Mouse (Mus musculus) liver, adult (tissue): ENCODE data around the gene Map3k5.

Experiments
- GATA4 ChIP-seq: IDR thresholded peaks from 2 replicates; pipeline ENCODE4 v1.6.1; 2014; ENCODE audit warnings: mild to moderate bottlenecking, low read length; ENCODE audit not compliant: insufficient replicate concordance

The Map3k5 gene

DNA sequence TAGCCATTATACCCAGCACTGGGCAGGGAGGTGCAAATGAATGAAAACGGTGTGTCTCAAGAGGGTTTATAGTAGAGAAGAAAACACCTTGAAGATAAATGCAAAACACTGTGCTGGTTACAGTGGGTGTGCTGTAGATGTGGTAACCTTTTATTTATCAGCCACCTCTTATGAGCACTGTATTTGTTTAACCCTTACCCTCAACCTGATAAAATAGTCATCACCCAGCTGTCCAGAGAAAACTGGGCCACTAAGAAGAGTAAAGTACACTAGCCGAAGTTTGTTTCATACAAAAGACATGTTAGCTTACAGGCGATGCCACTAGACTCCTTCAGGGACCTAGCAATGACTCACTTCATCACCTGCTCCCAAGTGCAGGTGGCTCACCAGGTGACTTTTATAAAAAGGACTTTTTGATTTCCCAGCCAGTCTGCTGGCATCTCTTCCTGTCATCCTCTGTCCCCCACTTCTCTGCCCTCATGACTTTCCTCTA is 235.0 kb downstream of the Map3k5 start:
- no peak for TF ChIP-seq GATA4

DNA sequence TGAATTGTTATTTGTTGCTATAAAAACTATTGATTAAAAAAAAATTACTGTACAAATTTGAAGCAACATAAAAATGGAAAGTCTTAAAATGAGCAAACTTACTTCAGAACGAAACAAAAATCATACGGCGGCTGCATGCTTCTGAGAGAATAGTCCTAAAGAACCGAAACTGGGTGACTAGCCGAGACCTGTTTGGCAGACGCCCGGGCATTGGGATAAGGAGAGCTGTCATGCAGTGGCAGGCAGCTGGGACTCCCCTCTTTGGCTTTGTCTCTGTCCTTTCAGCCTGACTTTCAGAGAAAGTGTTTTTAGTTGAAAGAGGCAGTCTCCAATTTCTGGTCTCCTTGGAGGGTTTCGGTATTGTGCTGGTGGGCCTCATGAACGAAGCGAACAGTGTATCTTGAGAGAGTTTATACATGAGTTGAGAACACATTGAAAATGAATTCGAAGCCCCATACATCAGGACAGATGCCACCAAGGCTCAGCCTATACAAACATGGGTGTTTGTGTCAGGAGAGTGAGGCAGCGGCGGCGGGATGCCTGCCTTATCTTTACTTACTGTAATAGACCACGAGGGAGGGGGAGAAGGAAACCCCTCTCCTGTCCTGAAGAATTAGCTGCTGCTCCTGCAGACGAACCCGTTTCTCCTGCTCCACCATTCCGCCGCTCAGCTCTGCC is 235.8 kb downstream of the Map3k5 start:
- no peak for TF ChIP-seq GATA4

DNA sequence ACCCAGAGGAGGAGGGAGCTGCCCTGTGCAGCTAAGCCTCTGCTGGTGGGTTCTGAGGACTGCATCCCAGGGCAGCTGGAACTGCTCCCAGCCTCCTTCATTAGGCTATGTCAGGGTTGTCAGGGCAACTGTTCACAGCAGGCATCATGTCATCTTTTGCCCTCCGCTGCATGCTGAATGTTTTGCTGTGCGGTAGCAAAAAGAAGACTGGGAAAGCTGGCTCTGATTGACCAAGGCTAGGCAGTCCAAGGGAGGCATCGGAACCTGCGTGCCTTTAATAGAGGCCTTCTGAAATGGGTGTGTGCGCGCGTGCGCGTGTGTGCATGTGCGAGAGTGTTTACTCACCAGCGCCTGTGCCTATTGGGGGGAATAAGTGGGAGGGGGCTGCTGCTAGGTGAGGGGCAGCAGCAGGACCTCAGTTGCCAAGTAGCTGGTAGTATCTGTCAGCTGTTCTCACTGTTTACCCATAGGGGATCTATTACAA is 236.4 kb downstream of the Map3k5 start:
- no peak for TF ChIP-seq GATA4

DNA sequence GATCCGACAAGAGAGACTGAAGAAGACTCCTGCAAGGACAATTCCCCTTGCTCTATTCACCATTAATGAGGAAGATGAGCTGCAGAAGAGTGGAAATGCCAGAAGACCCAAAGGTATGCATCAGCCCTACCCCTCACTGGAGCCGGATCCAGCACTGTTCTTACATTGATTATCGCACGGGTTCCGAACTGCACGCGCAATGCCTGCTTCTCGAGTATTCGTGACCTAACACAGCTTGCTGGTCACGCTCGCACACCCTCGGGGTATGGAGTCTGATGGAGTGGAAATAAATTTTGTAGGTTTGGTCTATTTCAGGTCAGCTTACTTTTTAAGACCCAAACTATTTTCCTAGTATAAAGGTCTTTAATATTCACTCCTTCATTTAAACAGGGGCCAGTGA is 236.9 kb downstream of the Map3k5 start:
- TF ChIP-seq GATA4, result no peak

DNA sequence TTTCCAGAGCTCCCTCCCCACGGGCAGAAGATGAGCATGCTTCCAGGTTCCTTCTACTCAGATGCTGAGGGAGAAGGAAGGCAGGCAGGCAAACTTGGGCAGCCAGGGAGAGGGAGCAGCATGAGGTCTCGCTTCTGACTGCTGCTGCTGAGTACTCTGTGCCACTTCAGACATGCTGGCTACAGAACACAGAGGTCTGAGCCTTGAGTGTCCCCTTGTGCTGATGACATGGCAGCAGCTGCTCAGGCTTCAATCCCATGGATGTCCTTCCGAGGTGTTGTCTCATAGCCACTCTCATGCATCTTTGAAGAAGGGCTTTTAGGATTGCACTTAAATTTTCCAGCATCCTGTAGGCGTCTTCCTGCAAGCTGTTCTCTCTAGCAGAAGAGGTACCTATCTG is 237.5 kb downstream of the Map3k5 start:
- TF ChIP-seq GATA4, result no peak

DNA sequence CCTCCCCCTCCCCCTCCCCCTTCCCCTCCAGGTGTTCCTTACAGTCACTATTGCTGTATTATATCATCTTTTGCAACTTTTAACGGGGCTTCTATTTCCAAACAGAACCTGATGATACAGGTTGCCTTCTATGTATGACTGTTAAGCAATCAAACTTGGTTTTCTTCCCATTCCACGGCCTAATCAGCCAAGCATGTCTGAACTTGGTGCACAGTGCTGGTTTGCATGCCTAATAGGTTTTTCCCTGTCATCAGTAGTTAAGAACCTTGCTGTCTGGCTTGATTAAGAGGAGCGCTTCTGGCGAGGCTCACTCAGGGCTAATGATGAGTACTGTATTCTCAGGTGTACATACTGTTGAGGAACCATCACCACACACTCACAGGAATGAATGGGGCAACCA is 239.5 kb downstream of the Map3k5 start:
- TF ChIP-seq GATA4, result peak; percentile 24; the same call in 1 of the 2 replicates

DNA sequence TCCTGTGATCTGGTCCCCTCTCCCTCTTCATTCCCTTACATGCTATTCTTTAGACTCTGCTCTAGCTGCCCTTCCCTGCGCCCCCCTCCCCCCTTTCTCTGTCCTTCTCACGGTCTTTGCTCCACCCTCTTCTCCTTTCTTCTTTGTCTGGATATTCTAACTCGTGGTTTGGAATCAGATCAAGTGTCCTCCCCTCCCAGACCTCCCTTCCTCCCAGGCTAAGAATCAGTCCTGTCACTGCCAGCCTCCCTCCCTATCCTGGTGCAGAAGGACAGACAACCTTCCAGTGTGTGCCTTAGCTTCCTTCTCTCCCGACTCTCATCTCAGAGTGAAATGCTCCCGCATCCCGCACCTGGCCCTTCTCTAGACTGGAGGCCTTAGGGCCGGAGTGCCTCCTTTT is 241.8 kb downstream of the Map3k5 start:
- TF ChIP-seq GATA4, result no peak

DNA sequence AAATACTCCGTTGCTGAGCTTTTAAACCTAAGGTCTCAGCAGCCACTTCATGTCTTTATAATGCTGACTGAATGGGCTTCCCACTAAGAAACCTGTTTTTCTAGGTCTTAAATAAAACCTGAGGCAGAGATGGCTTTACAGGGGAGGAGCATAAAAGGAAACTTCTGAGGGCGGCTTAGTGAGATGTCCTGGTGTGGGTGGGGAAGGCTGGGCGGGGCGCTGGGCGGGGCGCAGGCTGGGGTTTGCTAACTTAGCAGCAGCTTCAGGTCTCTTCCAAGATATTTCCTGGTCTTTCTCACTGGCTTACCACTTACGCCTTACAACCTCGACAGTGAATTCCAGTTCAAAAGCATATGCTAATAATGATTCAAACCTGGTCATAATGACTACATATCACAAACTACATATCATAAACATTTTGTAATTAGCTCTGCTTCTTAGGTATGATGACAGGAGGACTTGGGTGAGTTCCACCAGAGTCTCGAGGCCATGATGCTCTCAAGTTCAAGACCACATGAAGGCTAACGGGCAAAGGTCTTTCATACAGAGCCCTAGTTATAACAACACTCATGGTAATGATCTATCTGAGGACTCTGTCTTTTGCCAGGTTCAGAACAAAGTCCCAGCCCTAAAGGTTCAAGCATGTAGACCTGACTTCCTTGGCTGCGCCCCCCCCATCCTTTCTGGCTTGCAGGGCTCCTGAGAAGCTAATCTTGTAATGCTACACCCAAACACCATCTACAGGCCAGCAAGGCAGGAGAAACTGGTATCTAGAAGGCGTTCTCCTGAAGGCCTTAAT is 244.7 kb downstream of the Map3k5 start:
- TF ChIP-seq GATA4, result no peak

DNA sequence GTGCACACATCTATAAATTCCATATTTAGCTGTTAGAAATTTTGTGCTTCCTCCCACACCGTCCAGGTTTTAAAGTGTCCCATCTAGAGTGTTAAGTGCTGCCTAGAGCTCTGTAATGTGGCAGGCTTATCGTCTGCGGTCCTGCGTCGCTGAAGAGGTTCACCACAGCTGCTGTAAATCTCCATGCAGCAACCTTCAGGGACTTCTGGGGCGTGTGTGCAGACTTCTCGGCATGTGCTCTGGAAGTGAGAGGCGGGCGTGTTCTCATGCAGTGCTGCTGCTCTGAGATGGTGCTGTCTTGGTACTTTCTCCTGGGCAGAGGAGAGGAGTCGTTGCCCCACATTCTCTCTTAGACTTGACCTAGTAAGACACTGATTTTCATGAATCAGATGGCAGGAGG is 246.9 kb downstream of the Map3k5 start:
- no peak for TF ChIP-seq GATA4

DNA sequence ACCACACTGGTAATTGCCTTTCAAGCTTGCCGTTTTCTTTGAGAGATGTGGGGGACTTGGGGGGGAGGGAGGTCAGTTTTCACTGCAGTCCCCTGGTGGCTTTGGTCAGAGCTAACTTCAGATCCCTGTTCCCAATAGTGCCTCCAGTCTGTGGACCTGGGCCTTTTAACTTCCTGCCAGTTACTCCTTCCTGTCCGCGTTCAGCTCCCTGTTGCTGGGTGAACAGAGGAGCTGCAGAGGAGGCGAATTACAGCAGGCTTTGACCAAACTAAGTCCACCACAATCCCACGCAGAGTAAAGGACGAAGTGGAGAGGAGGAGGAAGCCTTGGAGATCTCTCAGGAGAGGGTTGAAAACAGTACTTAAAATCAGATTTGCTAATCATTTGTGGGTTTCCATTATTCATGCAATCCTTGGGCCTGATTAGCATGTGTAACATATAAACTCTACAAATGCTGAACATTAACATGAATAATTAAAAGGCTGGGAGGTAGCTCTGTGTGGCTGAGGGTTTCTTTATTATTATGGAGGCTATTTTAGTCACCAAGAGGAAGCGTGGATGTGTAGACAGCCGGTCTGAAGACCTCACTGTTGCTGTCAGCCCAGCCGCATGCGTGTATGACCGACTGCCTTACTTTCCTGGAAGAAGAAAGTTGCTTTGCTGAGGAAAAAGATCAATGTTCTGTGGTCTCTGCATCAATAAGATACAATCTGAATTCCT is 247.6 kb downstream of the Map3k5 start:
- no peak for TF ChIP-seq GATA4

DNA sequence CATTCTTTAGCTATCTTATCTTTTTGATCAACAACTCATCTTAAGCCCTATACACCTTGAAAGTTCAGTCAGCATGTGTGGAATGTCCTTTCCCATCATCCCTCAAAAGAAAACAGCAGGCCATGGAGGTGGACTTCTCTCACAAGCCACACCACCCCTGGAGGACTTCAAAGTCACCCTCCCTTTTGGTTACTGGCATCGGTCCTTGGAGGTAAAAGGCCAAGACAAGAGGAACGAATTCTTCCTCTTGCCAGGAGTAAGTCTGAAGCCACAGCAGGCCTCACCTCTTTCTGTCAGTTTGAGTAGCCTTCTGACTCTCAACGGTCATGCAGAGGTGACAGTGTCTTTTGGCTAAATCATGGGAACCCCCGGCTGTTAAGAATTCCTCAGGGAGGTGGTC is 250.1 kb downstream of the Map3k5 start:
- no peak for TF ChIP-seq GATA4

DNA sequence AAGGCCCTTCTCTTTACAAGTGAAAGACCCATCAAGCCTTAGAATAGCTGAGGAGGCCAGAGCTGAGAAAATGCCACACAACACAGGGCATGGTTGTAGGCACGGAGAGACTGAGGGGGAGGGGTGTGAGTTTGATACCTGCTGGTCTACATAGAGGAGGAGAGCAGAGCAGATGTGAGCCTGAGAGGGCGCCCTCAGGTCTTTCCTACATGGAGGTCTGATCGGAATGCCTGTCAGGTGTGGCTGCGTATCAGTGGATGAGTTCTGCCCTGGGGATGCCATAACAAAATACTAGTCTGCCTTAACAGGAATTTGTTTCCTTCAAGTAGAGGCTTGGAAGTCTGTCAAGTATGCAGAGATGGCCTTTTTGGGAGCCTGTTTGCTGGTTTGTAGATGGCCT is 251.0 kb downstream of the Map3k5 start:
- TF ChIP-seq GATA4, result no peak

DNA sequence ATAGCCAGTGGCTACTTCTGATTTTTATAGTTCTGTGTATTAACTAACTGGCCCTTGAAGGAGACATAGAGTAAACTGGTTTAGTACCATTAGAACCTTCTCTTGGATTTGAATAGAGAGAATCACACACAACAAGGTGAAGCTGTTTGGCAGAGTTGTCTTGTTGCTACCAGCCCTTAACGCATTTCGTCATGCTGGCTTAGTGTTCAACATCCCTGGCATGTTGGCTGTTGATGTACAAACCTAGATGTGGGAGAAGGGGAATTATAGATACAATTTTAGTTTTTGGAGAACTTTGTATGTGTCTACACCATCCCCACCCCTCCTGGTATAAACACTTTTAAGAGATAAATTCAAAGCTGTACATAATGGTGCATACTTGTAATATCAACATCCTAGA is 251.5 kb downstream of the Map3k5 start:
- no peak for TF ChIP-seq GATA4

DNA sequence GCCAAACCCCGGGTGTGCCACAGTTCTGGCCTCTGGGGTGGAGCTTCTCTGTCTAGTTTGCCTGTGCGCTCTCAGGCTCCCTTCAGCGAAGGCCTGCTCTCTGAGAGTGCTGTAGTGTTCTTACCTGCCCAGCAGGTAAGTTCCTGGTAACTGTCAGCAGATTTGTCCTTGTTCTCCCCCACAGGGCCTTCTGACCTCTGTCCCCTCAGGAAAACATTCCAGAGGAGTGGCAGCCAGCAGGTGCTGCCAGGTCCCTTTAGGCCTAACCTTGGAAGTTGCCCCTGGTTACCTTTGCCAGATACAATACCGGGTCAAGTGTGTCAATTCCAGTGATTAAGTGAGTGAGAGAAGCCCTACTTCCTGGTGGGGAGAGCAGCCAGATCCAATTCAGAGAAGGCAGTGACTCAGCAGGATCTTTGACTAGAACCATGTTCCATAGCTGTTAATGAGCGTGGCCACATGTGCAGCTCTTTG is 252.6 kb downstream of the Map3k5 start:
- no peak for TF ChIP-seq GATA4

DNA sequence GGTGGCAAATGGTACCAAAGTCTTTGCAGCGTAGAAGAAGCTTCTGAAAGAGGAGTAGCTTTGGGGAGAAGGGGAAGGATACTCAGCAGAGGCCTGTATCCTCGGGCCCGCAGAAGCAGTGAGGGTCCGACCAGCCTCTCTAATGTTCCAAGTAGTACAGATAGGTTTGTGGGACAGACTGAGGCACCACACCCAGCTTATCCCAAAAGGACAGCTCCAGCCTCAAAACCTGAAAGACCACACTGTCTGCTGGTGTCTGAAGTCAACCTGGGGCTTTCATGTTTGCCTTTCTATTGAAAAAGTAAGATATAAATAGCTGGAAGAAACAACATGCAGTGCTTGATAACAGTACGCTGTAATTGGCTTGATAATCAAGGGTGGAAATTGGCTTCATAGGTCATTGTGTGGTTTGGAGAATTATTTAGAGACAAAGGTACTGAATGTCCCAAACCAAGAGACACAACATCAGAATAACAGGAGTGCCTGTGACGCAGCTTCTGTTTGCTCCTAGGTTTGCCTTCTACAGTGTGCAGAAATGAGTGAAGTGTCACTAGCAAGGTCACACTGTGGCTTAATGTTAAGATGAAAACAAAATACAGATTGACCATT is 256.0 kb downstream of the Map3k5 start:
- TF ChIP-seq GATA4, result no peak
